ENCODE assay signal across 20 mouse cellular contexts in the genomic region with DNA sequence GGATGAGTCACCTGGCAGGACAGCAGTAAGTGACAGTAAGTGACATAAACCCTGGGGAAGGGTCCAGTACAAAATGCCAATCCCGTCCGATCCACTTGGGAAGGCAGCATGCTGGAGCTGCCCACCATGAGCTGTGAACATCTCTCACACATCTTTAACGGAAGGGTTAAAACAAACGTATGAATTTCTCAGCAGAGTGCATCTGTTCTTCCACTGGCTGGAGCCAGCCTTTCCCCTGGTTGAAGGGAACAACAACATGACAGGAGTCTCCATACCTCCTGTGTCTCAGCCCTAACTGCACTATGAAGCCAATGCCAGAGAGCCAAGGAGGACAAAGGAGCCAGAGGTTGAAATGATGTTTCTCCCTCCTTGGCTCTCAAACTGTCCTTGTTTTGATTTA.
"Had no signal": no experiment of that assay in that cellular context is flagged by ENCODE, and none has a peak within 500 bp of the region (broad histone marks: within the 10 kb centered on the region; RNA-seq: fewer than 3 reads in every experiment).

No protein-coding gene starts in this region.

- H3K36me3 ChIP-seq: kidney, embryonic 15.5 days; limb, embryonic 15.5 days; midbrain, embryonic 12.5 days; midbrain, embryonic 15.5 days; neural tube, embryonic 12.5 days; neural tube, embryonic 15.5 days had no signal

- H3K9ac ChIP-seq: kidney, embryonic 15.5 days; limb, embryonic 15.5 days; liver, embryonic 14.5 days; liver, postnatal 0 days; lung, embryonic 14.5 days; midbrain, embryonic 12.5 days; midbrain, embryonic 15.5 days; neural tube, embryonic 12.5 days; neural tube, embryonic 15.5 days had no signal

- H3K4me2 ChIP-seq: kidney, embryonic 15.5 days; limb, embryonic 15.5 days; liver, embryonic 11.5 days; lung, embryonic 14.5 days; midbrain, embryonic 12.5 days; midbrain, embryonic 15.5 days; neural tube, embryonic 12.5 days; neural tube, embryonic 15.5 days had no signal

- DNase-seq: kidney, adult 8-10 months; kidney, postnatal 10 days; kidney, postnatal 36 days; liver, postnatal 0 days; lung, embryonic 14.5 days; right cerebral cortex, adult 18-20 months; right cerebral cortex, postnatal 14 days; right cerebral cortex, postnatal 4 days; thymus, adult 2 months; thymus, postnatal 14 days had no signal

- H3K4me3 ChIP-seq: kidney, embryonic 15.5 days; limb, embryonic 15.5 days; midbrain, embryonic 12.5 days; midbrain, embryonic 15.5 days; neural tube, embryonic 12.5 days; neural tube, embryonic 15.5 days had no signal

- H3K4me1 ChIP-seq: midbrain, embryonic 12.5 days; midbrain, embryonic 15.5 days; neural tube, embryonic 12.5 days; neural tube, embryonic 15.5 days had no signal

- H3K27ac ChIP-seq: kidney, embryonic 15.5 days; limb, embryonic 15.5 days; liver, embryonic 14.5 days; macrophage; midbrain, embryonic 12.5 days; midbrain, embryonic 15.5 days; neural tube, embryonic 12.5 days; neural tube, embryonic 15.5 days; stomach, postnatal 0 days had no signal

- ATAC-seq: liver, postnatal 0 days; midbrain, embryonic 15.5 days had no signal

- H3K27me3 ChIP-seq: kidney, embryonic 15.5 days; limb, embryonic 15.5 days; midbrain, embryonic 12.5 days; midbrain, embryonic 15.5 days; neural tube, embryonic 12.5 days; neural tube, embryonic 15.5 days had no signal

- H3K9me3 ChIP-seq: kidney, embryonic 15.5 days; limb, embryonic 15.5 days; midbrain, embryonic 12.5 days; midbrain, embryonic 15.5 days; neural tube, embryonic 12.5 days; neural tube, embryonic 15.5 days had no signal
